Mouse (Mus musculus) MEL (cell line): ENCODE results near the gene Pla2g6. TPM values are rescaled to one million over a fixed set of nuclear protein-coding genes. Genes with fewer than 3 reads are reported as not detected.
A peak's percentile ranks its signal among the peaks of the same experiment; 100 is the strongest.

Experiments
- DNase-seq: peaks from one replicate; pipeline ENCODE4 v3.0.0; 2011; ENCODE audit warnings: low read depth, low spot score
- H3K27ac ChIP-seq: 2 replicates; pipeline ENCODE4 v1.5.1; 2012; ENCODE audit warnings: low read depth, mild to moderate bottlenecking, control low read depth, low read length, moderate library complexity; ENCODE audit not compliant: control insufficient read depth
- H3K27me3 ChIP-seq, 2 experiments: fragments of 150-350 bp in 1 of 2; sonication (generic) in 1 of 2; 2 replicates each; pipeline ENCODE4 v1.6.1; 2012; ENCODE audit warnings: low read length in 2 of 2, mild to moderate bottlenecking in 2 of 2, improper control_type of control experiment in 1 of 2, moderate library complexity in 1 of 2; ENCODE audit not compliant: insufficient read depth in 2 of 2, control insufficient read depth in 1 of 2
- H3K36me3 ChIP-seq, 2 experiments: 2 replicates each; pipeline ENCODE4 v1.6.1; 2012 to 2014; ENCODE audit warnings: low read length in 2 of 2, improper control_type of control experiment in 1 of 2, inconsistent platforms in 1 of 2, mild to moderate bottlenecking in 1 of 2; ENCODE audit not compliant: insufficient read depth in 2 of 2, control insufficient read depth in 1 of 2
- H3K4me1 ChIP-seq, 2 experiments: fragments of 150-350 bp in 1 of 2; sonication (generic) in 1 of 2; 2 replicates each; pipeline ENCODE4 v1.6.1; 2012; ENCODE audit warnings: low read length in 2 of 2, improper control_type of control experiment in 1 of 2, mild to moderate bottlenecking in 1 of 2; ENCODE audit not compliant: insufficient read depth in 2 of 2, control insufficient read depth in 1 of 2
- H3K4me3 ChIP-seq, 2 experiments: fragments of 150-350 bp in 1 of 2; sonication (generic) in 1 of 2; 2 replicates each; pipeline ENCODE4 v1.5.1; 2012; ENCODE audit warnings: low read depth in 2 of 2, low read length in 2 of 2, mild to moderate bottlenecking in 2 of 2, moderate library complexity in 2 of 2, control low read depth in 1 of 2, improper control_type of control experiment in 1 of 2; ENCODE audit not compliant: control insufficient read depth in 1 of 2, insufficient read depth in 1 of 2
- H3K79me2 ChIP-seq: 2 replicates; pipeline ENCODE4 v1.6.1; 2012; ENCODE audit warnings: mild to moderate bottlenecking, low read length, moderate library complexity; ENCODE audit not compliant: control insufficient read depth, poor library complexity, insufficient read depth
- H3K9ac ChIP-seq: 2 replicates; pipeline ENCODE4 v1.6.1; 2012; ENCODE audit warnings: low read depth, mild to moderate bottlenecking, control low read depth, low read length, moderate library complexity; ENCODE audit not compliant: control insufficient read depth, poor library complexity, severe bottlenecking
- H3K9me3 ChIP-seq: fragments of 150-350 bp; sonication (generic); replicated peaks from 2 replicates; pipeline ENCODE4 v1.6.1; 2012; ENCODE audit warnings: mild to moderate bottlenecking, low read length, improper control_type of control experiment, moderate library complexity; ENCODE audit not compliant: insufficient read depth
- CHD1 ChIP-seq: IDR thresholded peaks from 2 replicates; pipeline ENCODE4 v1.6.1; 2012; ENCODE audit warnings: low read depth, mild to moderate bottlenecking, inconsistent platforms, low read length, improper control_type of control experiment
- CHD2 ChIP-seq: IDR thresholded peaks from 2 replicates; pipeline ENCODE4 v1.6.1; 2011; ENCODE audit warnings: low read length, improper control_type of control experiment
- E2F4 ChIP-seq: IDR thresholded peaks from 2 replicates; pipeline ENCODE4 v1.6.1; 2011; ENCODE audit warnings: low read depth, low read length, improper control_type of control experiment, borderline replicate concordance
- EP300 ChIP-seq, 2 experiments: IDR thresholded peaks; 2 replicates each; pipeline ENCODE4 v1.6.1; 2011; ENCODE audit warnings: improper control_type of control experiment in 2 of 2, low read length in 2 of 2, low read depth in 1 of 2, mild to moderate bottlenecking in 1 of 2
- ETS1 ChIP-seq: IDR thresholded peaks from 2 replicates; pipeline ENCODE4 v1.6.1; 2012; ENCODE audit warnings: low read depth, mild to moderate bottlenecking, inconsistent platforms, low read length, improper control_type of control experiment, moderate library complexity
- GABPA ChIP-seq: IDR thresholded peaks from 2 replicates; pipeline ENCODE4 v1.6.1; 2012; ENCODE audit warnings: low read depth, mild to moderate bottlenecking, inconsistent platforms, low read length, improper control_type of control experiment, moderate library complexity
- HCFC1 ChIP-seq: IDR thresholded peaks from 2 replicates; pipeline ENCODE4 v1.6.1; 2012; ENCODE audit warnings: low read depth, mild to moderate bottlenecking, inconsistent platforms, low read length, improper control_type of control experiment, moderate library complexity
- KAT2A ChIP-seq: conservative IDR thresholded peaks from 2 replicates; pipeline ENCODE4 v1.6.1; 2012; ENCODE audit warnings: low read depth, low read length, improper control_type of control experiment, inconsistent platforms
- MAFK ChIP-seq: IDR thresholded peaks from 2 replicates; pipeline ENCODE4 v1.6.1; 2011; ENCODE audit warnings: low read depth, mild to moderate bottlenecking, low read length, improper control_type of control experiment, borderline replicate concordance
- MAX ChIP-seq: IDR thresholded peaks from 2 replicates; pipeline ENCODE4 v1.6.1; 2011; ENCODE audit warnings: low read length, improper control_type of control experiment
- MAZ ChIP-seq: IDR thresholded peaks from 2 replicates; pipeline ENCODE4 v1.6.1; 2012; ENCODE audit warnings: low read depth, mild to moderate bottlenecking, inconsistent platforms, low read length, improper control_type of control experiment
- MEF2A ChIP-seq: IDR thresholded peaks from 2 replicates; pipeline ENCODE4 v1.6.1; 2014; ENCODE audit warnings: low read depth, mild to moderate bottlenecking, inconsistent platforms, low read length, improper control_type of control experiment; ENCODE audit not compliant: poor library complexity, insufficient replicate concordance, severe bottlenecking; ENCODE audit errors: extremely low read depth
- MXI1 ChIP-seq: IDR thresholded peaks from 2 replicates; pipeline ENCODE4 v1.6.1; 2011; ENCODE audit warnings: mild to moderate bottlenecking, low read depth, low read length, improper control_type of control experiment
- MYB ChIP-seq: IDR thresholded peaks from 2 replicates; pipeline ENCODE4 v1.6.1; 2011; ENCODE audit warnings: mild to moderate bottlenecking, low read depth, low read length, improper control_type of control experiment
- MYC ChIP-seq: IDR thresholded peaks from 2 replicates; pipeline ENCODE4 v1.6.1; 2011; ENCODE audit warnings: low read depth, mild to moderate bottlenecking, low read length, improper control_type of control experiment, moderate library complexity
- NELFE ChIP-seq: IDR thresholded peaks from 2 replicates; pipeline ENCODE4 v1.6.1; 2011; ENCODE audit warnings: low read depth, low read length, improper control_type of control experiment
- NRF1 ChIP-seq: IDR thresholded peaks from 2 replicates; pipeline ENCODE4 v1.6.1; 2014; ENCODE audit warnings: low read depth, mild to moderate bottlenecking, inconsistent platforms, low read length, improper control_type of control experiment, moderate library complexity; ENCODE audit not compliant: poor library complexity, insufficient read depth, severe bottlenecking
- POLR2A ChIP-seq, 2 experiments: IDR thresholded peaks; 2 replicates each; pipeline ENCODE4 v1.6.1; 2011 to 2012; ENCODE audit warnings: low read length in 2 of 2, mild to moderate bottlenecking in 2 of 2, control low read depth in 1 of 2, improper control_type of control experiment in 1 of 2, low read depth in 1 of 2, moderate library complexity in 1 of 2; ENCODE audit not compliant: control insufficient read depth in 1 of 2, insufficient read depth in 1 of 2, poor library complexity in 1 of 2
- POLR2AphosphoS2 ChIP-seq: IDR thresholded peaks from 2 replicates; pipeline ENCODE4 v1.6.1; 2011; ENCODE audit warnings: low read length, improper control_type of control experiment
- POLR2AphosphoS5 ChIP-seq: IDR thresholded peaks from 2 replicates; pipeline ENCODE4 v1.6.1; 2012; ENCODE audit warnings: low read depth, borderline replicate concordance, mild to moderate bottlenecking, inconsistent platforms, low read length, moderate library complexity, mixed read lengths
- RAD21 ChIP-seq: IDR thresholded peaks from 2 replicates; pipeline ENCODE4 v1.6.1; 2011; ENCODE audit warnings: mild to moderate bottlenecking, low read depth, low read length, improper control_type of control experiment
- RCOR1 ChIP-seq: IDR thresholded peaks from 2 replicates; pipeline ENCODE4 v1.6.1; 2012; ENCODE audit warnings: low read depth, mild to moderate bottlenecking, inconsistent platforms, low read length, improper control_type of control experiment
- SIN3A ChIP-seq: IDR thresholded peaks from 2 replicates; pipeline ENCODE4 v1.6.1; 2012; ENCODE audit warnings: low read length, improper control_type of control experiment, inconsistent platforms
- TAL1 ChIP-seq: IDR thresholded peaks from 2 replicates; pipeline ENCODE4 v1.6.1; 2012; ENCODE audit warnings: mild to moderate bottlenecking, inconsistent platforms, low read length, moderate library complexity, mixed read lengths
- TBP ChIP-seq: IDR thresholded peaks from 2 replicates; pipeline ENCODE4 v1.8.0; 2011; ENCODE audit warnings: low read depth, low read length, improper control_type of control experiment
- TCF12 ChIP-seq: IDR thresholded peaks from 2 replicates; pipeline ENCODE4 v1.6.1; 2014; ENCODE audit warnings: low read depth, mild to moderate bottlenecking, inconsistent platforms, low read length, improper control_type of control experiment, moderate library complexity
- UBTF ChIP-seq: IDR thresholded peaks from 2 replicates; pipeline ENCODE4 v1.6.1; 2012; ENCODE audit warnings: low read depth, mild to moderate bottlenecking, inconsistent platforms, low read length, improper control_type of control experiment, moderate library complexity, borderline replicate concordance; ENCODE audit not compliant: insufficient read depth
- USF1 ChIP-seq: IDR thresholded peaks from 2 replicates; pipeline ENCODE4 v1.6.1; 2014; ENCODE audit warnings: low read depth, mild to moderate bottlenecking, inconsistent platforms, low read length, improper control_type of control experiment, moderate library complexity
- USF2 ChIP-seq, 2 experiments: IDR thresholded peaks; 2 replicates each; pipeline ENCODE4 v1.6.1; 2011 to 2012; ENCODE audit warnings: improper control_type of control experiment in 2 of 2, low read length in 2 of 2, borderline replicate concordance in 1 of 2, inconsistent platforms in 1 of 2, low read depth in 1 of 2, mild to moderate bottlenecking in 1 of 2; ENCODE audit not compliant: insufficient read depth in 1 of 2
- ZC3H11A ChIP-seq: IDR thresholded peaks from 2 replicates; pipeline ENCODE4 v1.6.1; 2012; ENCODE audit warnings: low read depth, mild to moderate bottlenecking, inconsistent platforms, low read length, improper control_type of control experiment
- ZKSCAN1 ChIP-seq: IDR thresholded peaks from 2 replicates; pipeline ENCODE4 v1.6.1; 2012; ENCODE audit warnings: low read depth, mild to moderate bottlenecking, inconsistent platforms, low read length, improper control_type of control experiment, moderate library complexity
- ZMIZ1 ChIP-seq: IDR thresholded peaks from 2 replicates; pipeline ENCODE4 v1.6.1; 2012; ENCODE audit warnings: low read depth, mild to moderate bottlenecking, inconsistent platforms, low read length, improper control_type of control experiment, moderate library complexity
- ZNF384 ChIP-seq: IDR thresholded peaks from 2 replicates; pipeline ENCODE4 v1.6.1; 2012; ENCODE audit warnings: low read depth, mild to moderate bottlenecking, inconsistent platforms, low read length, improper control_type of control experiment
- polyA plus RNA-seq, 2 experiments: library from polyadenylated mRNA; stranded (reverse) in 1 of 2; unstranded in 1 of 2; fragments of >175 nt in 1 of 2; fragments of >200 nt in 1 of 2; gene quantifications; 2 replicates each; pipeline versions ENCODE4 v1.2.1 to v1.2.4; 2012; ENCODE audit warnings: low replicate concordance in 2 of 2, low read depth in 1 of 2; ENCODE audit not compliant: insufficient read length in 2 of 2, insufficient read depth in 1 of 2, missing spikeins in 1 of 2
- total RNA-seq: library from RNA; depleted of rRNA; stranded (reverse); fragments of 300-350 nt; gene quantifications from 2 replicates; pipeline ENCODE4 v1.2.3, GENCODE M21; 2012; rRNA removed

Pla2g6 gene
- 11.8 and 12.0 TPM in 2 replicates for total RNA-seq
- 10 to 100 TPM in 1 of 2 experiments, not detected in 1; 24.7 TPM for polyA plus RNA-seq

DNA sequence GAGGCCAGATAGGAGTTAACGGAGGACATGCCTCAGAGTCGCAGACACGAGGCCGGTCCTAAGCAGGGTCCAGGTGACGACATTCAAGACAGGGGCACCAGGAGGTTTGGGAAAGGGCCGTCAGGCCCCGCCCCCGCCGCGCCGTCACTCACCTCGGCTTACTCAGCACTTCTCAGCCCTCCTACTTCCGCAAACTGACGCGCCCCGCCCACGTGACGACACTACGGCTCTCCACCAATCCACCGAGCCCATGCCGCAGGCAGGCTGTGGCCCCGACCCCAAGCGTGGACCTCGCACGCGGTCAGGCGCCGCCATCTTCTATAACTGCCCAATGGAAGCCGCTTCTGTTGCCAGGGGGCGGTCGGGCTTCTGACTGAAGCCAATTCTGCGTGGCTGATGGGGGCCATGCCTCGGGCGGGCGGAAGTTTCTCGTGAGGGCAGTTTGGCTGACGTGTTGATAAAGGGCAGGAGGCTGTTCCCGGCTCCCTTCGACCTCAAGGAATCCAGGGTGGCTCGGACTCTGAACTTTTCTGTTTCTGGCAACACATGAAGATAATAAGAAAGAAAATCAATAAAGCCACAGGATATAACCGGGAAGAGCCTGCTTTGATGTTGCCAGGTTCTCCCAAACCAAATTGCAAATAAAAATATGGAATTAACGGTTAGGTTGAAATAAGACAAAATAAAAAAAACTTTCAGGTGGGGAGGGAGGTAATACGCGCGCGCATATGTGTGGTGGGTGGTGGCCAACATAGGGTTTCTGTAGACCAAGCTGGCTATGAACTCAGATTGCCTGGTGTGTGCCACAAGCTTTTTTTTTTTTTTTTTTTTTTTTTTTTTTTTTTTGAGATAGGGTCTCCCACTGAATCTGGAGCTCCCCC is at the start of gene Pla2g6:
Gene Pla2g6 (minus strand): TSS at position 333 of the 881 bp plus-strand sequence.
- H3K79me2 ChIP-seq = peaks cover 28% of the 10 kb centered on the region
- peaks cover 0 to 19% of the 10 kb centered on the region in 2 experiments; a peak in 2 of 4 replicates for H3K36me3 ChIP-seq
- H3K4me1 ChIP-seq = peaks cover 4 to 32% of the 10 kb centered on the region in 2 experiments
- TF ChIP-seq ZMIZ1 (peak; percentile 41; the same call in 1 of the 2 replicates), ZKSCAN1 (no peak; the same call in 1 of the 2 replicates), POLR2AphosphoS5 (no peak), POLR2A (IDR thresholded peaks at IDR 0.05; ENCODE audit: control insufficient read depth in 1 of 2, insufficient read depth in 1 of 2, low read depth in 1 of 2, low read length in 2 of 2, poor library complexity in 1 of 2) (peak in 1 of 2 experiments; percentile 88; a peak in 2 of 4 replicates), NELFE (peak; percentile 67), CHD1 (0 out of 2 replicates have a peak, but pooled peaks have one; percentile 51), MAFK (peak; percentile 95), MYB (no peak), E2F4 (no peak), ZNF384 (peak; percentile 93), SIN3A (peak; percentile 94), MYC (peak; percentile 94; the same call in 1 of the 2 replicates), ETS1 (peak; percentile 78), RCOR1 (no peak), TBP (peak; percentile 60), HCFC1 (peak; percentile 95), NRF1 (peak; percentile 36; the same call in 1 of the 2 replicates), TCF12 (peak; percentile 23; the same call in 1 of the 2 replicates), EP300 (IDR thresholded peaks at IDR 0.05; ENCODE audit: low read depth in 1 of 2, low read length in 2 of 2) (peak in 1 of 2 experiments; percentile 22; a peak in 1 of 4 replicates), GABPA (0 out of 2 replicates have a peak, but pooled peaks have one; percentile 59), UBTF (no peak), KAT2A (peak; percentile 70; the same call in 1 of the 2 replicates), RAD21 (no peak), POLR2AphosphoS2 (peak; percentile 62; the same call in 1 of the 2 replicates), USF1 (peak; percentile 95), MAX (peak; percentile 97), MXI1 (peak; percentile 91), MEF2A (0 out of 2 replicates have a peak, but pooled peaks have one; percentile 2), CHD2 (peak; percentile 18; the same call in 1 of the 2 replicates), ZC3H11A (no peak), TAL1 (no peak), MAZ (no peak; the same call in 1 of the 2 replicates), USF2 (IDR thresholded peaks at IDR 0.05; ENCODE audit: borderline replicate concordance in 1 of 2, insufficient read depth in 1 of 2, low read depth in 1 of 2, low read length in 2 of 2) (peak in 1 of 2 experiments; percentile 74; a peak in 2 of 4 replicates)

More for the DNA sequence above, at the start of gene Pla2g6:
- H3K4me3 ChIP-seq = peak within 1 kb of the TSS; percentile 75 to 99
- H3K9ac ChIP-seq = peak within 1 kb of the TSS; percentile 93
- peak; percentile 100 for DNase-seq
- H3K9me3 ChIP-seq = no peaks in the 10 kb centered on the region
- H3K27me3 ChIP-seq = no peaks in the 10 kb centered on the region
- peak within 1 kb of the TSS; percentile 89 for H3K27ac ChIP-seq
